ENCODE assay signal across 8 mouse cellular contexts in genomic region chr12:85485890-85486765, GRCm38 (mm10). TPM values are rescaled to one million over a fixed set of nuclear protein-coding genes. Genes with fewer than 3 reads are reported as not detected.
DNase-seq lines count a peak whose midpoint lies in the region; ATAC-seq lines count a peak whose summit lies in the region.

No protein-coding gene starts in this region.

- DNase-seq in gastrocnemius, adult 8-10 months (ENCODE audit: low spot score in 2 of 2): peak; percentile 93 to 95
- peak; percentile 98 for DNase-seq in induced T-regulatory cell, adult 2 months (ENCODE audit: low read depth)
- DNase-seq in left cerebral cortex, adult 8-10 months (ENCODE audit: low spot score in 2 of 2): peak; percentile 88 to 92
- DNase-seq in right cerebral cortex, adult 18-20 months: peak; percentile 96
- peak; percentile 92 for DNase-seq in urinary bladder, postnatal 10 days (ENCODE audit: low spot score)

- ATAC-seq in activated CD4-positive, CD25-positive, alpha-beta regulatory T cell, adult 4 months: peak; percentile 92
- ATAC-seq in common myeloid progenitor, adult 5-6 weeks (replicated peaks; ENCODE audit: low read depth, poor library complexity, severe bottlenecking): peak; percentile 79
- peak; percentile 81 for ATAC-seq in megakaryocyte, adult 5-6 weeks (ENCODE audit: poor library complexity, severe bottlenecking)

RNA-seq across cellular contexts. Expression of gene Fos, which starts 12.4 kb away (rescaled TPM):
- 1 to 10 TPM; 6.7 to 9.6 TPM for polyA plus RNA-seq in activated CD4-positive, CD25-positive, alpha-beta regulatory T cell, adult 4 months (2017; shearing (Covaris generic))
- total RNA-seq in common myeloid progenitor, adult 5-6 weeks (2017): 421 and 492 TPM in 2 replicates
- 10 to 100 TPM in 2 of 4 experiments, 1 to 10 TPM in 2; 5.6 to 26.9 (median 8.4) TPM for total RNA-seq in gastrocnemius, adult 8-10 months (2022)
- 10 to 100 TPM in 3 of 4 experiments, 1 to 10 TPM in 1; 5.8 to 37.3 (median 25.8) TPM for total RNA-seq in left cerebral cortex, adult 8-10 months (2022)
- total RNA-seq in megakaryocyte, adult 5-6 weeks (2015): 468 and 475 TPM in 2 replicates
- 389 and 431 TPM in 2 replicates for total RNA-seq in megakaryocyte, adult 5-6 weeks (2017)

Comparison
In these comparisons a context has a peak if more than half of its experiments do, and no peak if none do; other contexts are left out.
1. Peak in every context shown above with its lines: DNase-seq and ATAC-seq.
2. RNA of gene Fos, which starts 12.4 kb away (total RNA-seq): 421 to 492 TPM in common myeloid progenitor, adult 5-6 weeks and 389 to 475 TPM in megakaryocyte, adult 5-6 weeks; 5.8 to 37.3 TPM in left cerebral cortex, adult 8-10 months and 5.6 to 26.9 TPM in gastrocnemius, adult 8-10 months; every median in the first group is over 10 times any median in the second.